Mouse (Mus musculus) megakaryocyte, embryonic 14.5 days (primary cell): ENCODE data around the gene Pcif1.

Experiments
- FLI1 ChIP-seq: IDR thresholded peaks from 2 replicates; pipeline ENCODE4 v1.6.1; 2012; ENCODE audit warnings: low read length, inconsistent platforms, mixed read lengths
- GATA1 ChIP-seq: IDR thresholded peaks from 3 replicates; pipeline ENCODE4 v1.6.1; 2012; ENCODE audit warnings: mixed read lengths, low read length, inconsistent platforms, borderline replicate concordance

- TF ChIP-seq GATA1: no peak
- TF ChIP-seq FLI1: no peak
Measured at GRCm38 (mm10) chr2:164864593-164864992, 14.5 kb upstream of the Pcif1 start.
